Mouse (Mus musculus) heart, embryonic 16.5 days (tissue): Measurements from ENCODE around the gene Faap24. TPM values are rescaled to one million over a fixed set of nuclear protein-coding genes. Genes with fewer than 3 reads are reported as not detected.

Source experiments
- ATAC-seq: fragments of 200-750 bp; cut with Nextera tagmentation; replicated peaks from 2 replicates; pipeline ENCODE4 v1.8.0; 2017; ENCODE audit warnings: moderate number of reproducible peaks; ENCODE audit not compliant: insufficient read depth, low FRiP score; ENCODE audit errors: extremely low read depth
- H3K27ac ChIP-seq: fragments of 300-500 bp; sonication (generic); 2 replicates; pipeline ENCODE4 v1.5.1; 2014; ENCODE audit warnings: mild to moderate bottlenecking, low read length, control low read depth, moderate library complexity
- H3K27me3 ChIP-seq: fragments of 300-500 bp; sonication (generic); 2 replicates; pipeline ENCODE4 v1.6.1; 2014; ENCODE audit warnings: low read length, mixed read lengths; ENCODE audit not compliant: control insufficient read depth, insufficient read depth
- H3K36me3 ChIP-seq: fragments of 300-500 bp; sonication (generic); 2 replicates; pipeline ENCODE4 v1.6.1; 2014; ENCODE audit not compliant: control insufficient read depth, insufficient read depth
- H3K4me1 ChIP-seq: fragments of 300-500 bp; sonication (generic); 2 replicates; pipeline ENCODE4 v1.6.1; 2014; ENCODE audit warnings: low read length, mixed read lengths; ENCODE audit not compliant: control insufficient read depth, insufficient read depth
- H3K4me2 ChIP-seq: fragments of 300-500 bp; sonication (generic); 2 replicates; pipeline ENCODE4 v1.6.1; 2014; ENCODE audit warnings: low read depth, mild to moderate bottlenecking, control low read depth, low read length
- H3K4me3 ChIP-seq: fragments of 300-500 bp; sonication (generic); 2 replicates; pipeline ENCODE4 v1.5.1; 2014; ENCODE audit warnings: mild to moderate bottlenecking, control low read depth, low read length
- H3K9ac ChIP-seq: fragments of 300-500 bp; sonication (generic); 2 replicates; pipeline ENCODE4 v1.6.1; 2014; ENCODE audit warnings: low read length, control low read depth
- H3K9me3 ChIP-seq: fragments of 300-500 bp; sonication (generic); replicated peaks from 2 replicates; pipeline ENCODE4 v1.6.1; 2016; ENCODE audit warnings: low read length; ENCODE audit not compliant: control insufficient read depth
- WGBS: fragments of 180-500 bp; shearing (Covaris S2); extraction: QIAGEN DNeasy Blood & Tissue Kit; methylation state at CpG from one replicate; pipeline ENCODE4 v1.1.7; 2014; 5-methylcytosine and 5-hydroxymethylcytosine counted together
- polyA plus RNA-seq: library from polyadenylated mRNA; unstranded; fragments of >200 nt; fragmentation: Nextera tagmentation; extraction: Ambion mirVana; gene quantifications from 2 replicates; pipeline ENCODE4 v1.2.1, GENCODE M21; 2015

The Faap24 gene
- polyA plus RNA-seq, 1 experiment from 2014 or later = 16.1 TPM

GRCm38 (mm10) chr7:35353306-35353705 lies 43.3 kb downstream of the Faap24 start:
- H3K36me3 ChIP-seq = no peaks in the 10 kb centered on the region
- no peak overlapping the region for H3K4me2 ChIP-seq
- H3K27me3 ChIP-seq = no peaks in the 10 kb centered on the region
- 94% methylated on average over 15 of the region's 15 CpGs for WGBS
- H3K27ac ChIP-seq = no peak overlapping the region
- no peak for ATAC-seq
- H3K9ac ChIP-seq = no peak overlapping the region
- H3K4me1 ChIP-seq = no peaks in the 10 kb centered on the region
- no peaks in the 10 kb centered on the region for H3K9me3 ChIP-seq
- H3K4me3 ChIP-seq = no peak overlapping the region

- 90% methylated on average over 3 of the region's 3 CpGs for WGBS
- Histone ChIP-seq H3K4me1 (no peaks in the 10 kb centered on the region), H3K9me3 (no peaks in the 10 kb centered on the region; the same call in 1 of the 2 replicates), H3K36me3 (no peaks in the 10 kb centered on the region), H3K27ac (no peak overlapping the region), H3K9ac (no peak overlapping the region), H3K4me3 (no peak overlapping the region), H3K27me3 (no peaks in the 10 kb centered on the region), H3K4me2 (no peak overlapping the region)
- ATAC-seq = no peak
These were observed 45.5 kb downstream of the Faap24 start for GRCm38 (mm10) chr7:35351155-35351554.

- no peaks in the 10 kb centered on the region for H3K27me3 ChIP-seq
- 85% methylated on average over 8 of the region's 8 CpGs for WGBS
- H3K4me1 ChIP-seq = no peaks in the 10 kb centered on the region
- H3K9ac ChIP-seq = no peak overlapping the region
- H3K4me2 ChIP-seq = no peak overlapping the region
- H3K4me3 ChIP-seq = no peak overlapping the region
- H3K27ac ChIP-seq = no peak overlapping the region
- no peaks in the 10 kb centered on the region; the same call in 1 of the 2 replicates for H3K9me3 ChIP-seq
- ATAC-seq = no peak
- no peaks in the 10 kb centered on the region for H3K36me3 ChIP-seq
These were observed 46.6 kb downstream of the Faap24 start for GRCm38 (mm10) chr7:35349886-35350684.

GRCm38 (mm10) chr7:35349022-35349421 lies 47.6 kb downstream of the Faap24 start:
- Histone ChIP-seq H3K9me3 (no peaks in the 10 kb centered on the region; the same call in 1 of the 2 replicates), H3K9ac (no peak overlapping the region), H3K4me2 (no peak overlapping the region), H3K4me3 (no peak overlapping the region), H3K27ac (no peak overlapping the region), H3K4me1 (no peaks in the 10 kb centered on the region), H3K36me3 (no peaks in the 10 kb centered on the region), H3K27me3 (no peaks in the 10 kb centered on the region)
- 77% methylated on average over 4 of the region's 4 CpGs for WGBS
- no peak for ATAC-seq

- H3K27me3 ChIP-seq = no peaks in the 10 kb centered on the region
- H3K36me3 ChIP-seq = no peaks in the 10 kb centered on the region
- 44% methylated on average over 18 of the region's 18 CpGs for WGBS
- no peak for ATAC-seq
- H3K9me3 ChIP-seq = no peaks in the 10 kb centered on the region; the same call in 1 of the 2 replicates
- H3K4me2 ChIP-seq = no peak overlapping the region
- no peak overlapping the region for H3K4me3 ChIP-seq
- H3K4me1 ChIP-seq = no peaks in the 10 kb centered on the region
- no peak overlapping the region for H3K27ac ChIP-seq
- H3K9ac ChIP-seq = no peak overlapping the region
These were observed 48.5 kb downstream of the Faap24 start for GRCm38 (mm10) chr7:35347918-35348700.

GRCm38 (mm10) chr7:35344785-35345330 lies 51.8 kb downstream of the Faap24 start:
- WGBS = 57% methylated on average over 5 of the region's 5 CpGs
- H3K27ac ChIP-seq = no peak overlapping the region

GRCm38 (mm10) chr7:35342498-35342897 lies 54.1 kb downstream of the Faap24 start:
- WGBS = 44% methylated on average over 4 of the region's 4 CpGs

More at GRCm38 (mm10) chr7:35344785-35345330, 51.8 kb downstream of the Faap24 start:
- no peak for ATAC-seq
- Histone ChIP-seq H3K4me2 (no peak overlapping the region), H3K27me3 (no peaks in the 10 kb centered on the region), H3K9me3 (no peaks in the 10 kb centered on the region; the same call in 1 of the 2 replicates), H3K9ac (no peak overlapping the region), H3K4me1 (peaks cover 5% of the 10 kb centered on the region), H3K4me3 (no peak overlapping the region), H3K36me3 (no peaks in the 10 kb centered on the region)

More at GRCm38 (mm10) chr7:35342498-35342897, 54.1 kb downstream of the Faap24 start:
- Histone ChIP-seq H3K27ac (peak overlapping the region; percentile 35), H3K4me3 (no peak overlapping the region), H3K9ac (no peak overlapping the region), H3K27me3 (no peaks in the 10 kb centered on the region), H3K4me1 (peaks cover 5% of the 10 kb centered on the region), H3K36me3 (no peaks in the 10 kb centered on the region), H3K9me3 (no peaks in the 10 kb centered on the region; the same call in 1 of the 2 replicates), H3K4me2 (no peak overlapping the region)
- ATAC-seq = no peak
